Mouse (Mus musculus): ENCODE measurements around the gene Phactr4. TPM values are rescaled to one million over a fixed set of nuclear protein-coding genes. Genes with fewer than 3 reads are reported as not detected.

The Phactr4 gene
- total RNA-seq, 2 experiments from 2014 or later: 75.6 to 90.5 TPM

- peak; percentile 81 for ATAC-seq (replicated peaks; ENCODE audit: low FRiP score, poor library complexity, severe bottlenecking)
Measured at GRCm38 (mm10) chr4:132345135-132345842, 77.0 kb downstream of the Phactr4 start.

- ATAC-seq (replicated peaks; ENCODE audit: low FRiP score, poor library complexity, severe bottlenecking): peak; percentile 55
Measured at GRCm38 (mm10) chr4:132344403-132345134, 77.7 kb downstream of the Phactr4 start.

GRCm38 (mm10) chr4:132341451-132341850, 80.8 kb downstream of the Phactr4 start:
- ATAC-seq (replicated peaks; ENCODE audit: low FRiP score, poor library complexity, severe bottlenecking): no peak

GRCm38 (mm10) chr4:132338943-132339342, 83.3 kb downstream of the Phactr4 start:
- ATAC-seq (replicated peaks; ENCODE audit: low FRiP score, poor library complexity, severe bottlenecking): no peak

- no peak for ATAC-seq (replicated peaks; ENCODE audit: low FRiP score, poor library complexity, severe bottlenecking)
Measured at GRCm38 (mm10) chr4:132332880-132333279, 89.4 kb downstream of the Phactr4 start.

- ATAC-seq (replicated peaks; ENCODE audit: low FRiP score, poor library complexity, severe bottlenecking): no peak
Measured at GRCm38 (mm10) chr4:132331960-132332359, 90.3 kb downstream of the Phactr4 start.

GRCm38 (mm10) chr4:132329835-132330354, 92.4 kb downstream of the Phactr4 start:
- 0 out of 2 replicates have a peak, but pooled peaks have one; percentile 15 for ATAC-seq (replicated peaks; ENCODE audit: low FRiP score, poor library complexity, severe bottlenecking)

- peak; percentile 98 for ATAC-seq (replicated peaks; ENCODE audit: low FRiP score, poor library complexity, severe bottlenecking)
Measured at GRCm38 (mm10) chr4:132329115-132329834, 93.0 kb downstream of the Phactr4 start, which contains the start of gene Trnau1ap. Trnau1ap (minus strand) TSS chr4:132329538.

GRCm38 (mm10) chr4:132328391-132328982, 93.8 kb downstream of the Phactr4 start:
- ATAC-seq (replicated peaks; ENCODE audit: low FRiP score, poor library complexity, severe bottlenecking): no peak

GRCm38 (mm10) chr4:132326481-132326880, 95.8 kb downstream of the Phactr4 start:
- no peak for ATAC-seq (replicated peaks; ENCODE audit: low FRiP score, poor library complexity, severe bottlenecking)

- no peak for ATAC-seq (replicated peaks; ENCODE audit: low FRiP score, poor library complexity, severe bottlenecking)
Measured at GRCm38 (mm10) chr4:132315711-132316110, 106.6 kb downstream of the Phactr4 start.

- ATAC-seq (replicated peaks; ENCODE audit: low FRiP score, poor library complexity, severe bottlenecking): no peak
Measured at GRCm38 (mm10) chr4:132312627-132313026, 109.7 kb downstream of the Phactr4 start.

- ATAC-seq (replicated peaks; ENCODE audit: low FRiP score, poor library complexity, severe bottlenecking): no peak
Measured at GRCm38 (mm10) chr4:132311801-132312200, 110.5 kb downstream of the Phactr4 start.

- ATAC-seq (replicated peaks; ENCODE audit: low FRiP score, poor library complexity, severe bottlenecking): no peak
Measured at GRCm38 (mm10) chr4:132311209-132311608, 111.1 kb downstream of the Phactr4 start.

- peak; percentile 65 for ATAC-seq (replicated peaks; ENCODE audit: low FRiP score, poor library complexity, severe bottlenecking)
Measured at GRCm38 (mm10) chr4:132309849-132310472, 112.3 kb downstream of the Phactr4 start.

GRCm38 (mm10) chr4:132309140-132309848, 113.0 kb downstream of the Phactr4 start:
- peak; percentile 55 for ATAC-seq (replicated peaks; ENCODE audit: low FRiP score, poor library complexity, severe bottlenecking)

GRCm38 (mm10) chr4:132308437-132309139, 113.7 kb downstream of the Phactr4 start:
- peak; percentile 98 for ATAC-seq (replicated peaks; ENCODE audit: low FRiP score, poor library complexity, severe bottlenecking)

GRCm38 (mm10) chr4:132306004-132306403, 116.3 kb downstream of the Phactr4 start:
- ATAC-seq (replicated peaks; ENCODE audit: low FRiP score, poor library complexity, severe bottlenecking): no peak

Data from erythroid progenitor cell, adult 5-6 weeks (primary cell).